Mouse (Mus musculus) skeletal muscle tissue, postnatal 0 days (tissue): ENCODE results near the gene Mfsd7a. TPM values are rescaled to one million over a fixed set of nuclear protein-coding genes. Genes with fewer than 3 reads are reported as not detected.

Experiments
- polyA plus RNA-seq: library from polyadenylated mRNA; unstranded; fragments of >200 nt; fragmentation: Nextera tagmentation; extraction: Ambion mirVana; gene quantifications from 2 replicates; pipeline ENCODE4 v1.2.1, GENCODE M21; 2015

Gene Mfsd7a
- polyA plus RNA-seq, result 1.2 and 1.3 TPM in 2 replicates

DNA sequence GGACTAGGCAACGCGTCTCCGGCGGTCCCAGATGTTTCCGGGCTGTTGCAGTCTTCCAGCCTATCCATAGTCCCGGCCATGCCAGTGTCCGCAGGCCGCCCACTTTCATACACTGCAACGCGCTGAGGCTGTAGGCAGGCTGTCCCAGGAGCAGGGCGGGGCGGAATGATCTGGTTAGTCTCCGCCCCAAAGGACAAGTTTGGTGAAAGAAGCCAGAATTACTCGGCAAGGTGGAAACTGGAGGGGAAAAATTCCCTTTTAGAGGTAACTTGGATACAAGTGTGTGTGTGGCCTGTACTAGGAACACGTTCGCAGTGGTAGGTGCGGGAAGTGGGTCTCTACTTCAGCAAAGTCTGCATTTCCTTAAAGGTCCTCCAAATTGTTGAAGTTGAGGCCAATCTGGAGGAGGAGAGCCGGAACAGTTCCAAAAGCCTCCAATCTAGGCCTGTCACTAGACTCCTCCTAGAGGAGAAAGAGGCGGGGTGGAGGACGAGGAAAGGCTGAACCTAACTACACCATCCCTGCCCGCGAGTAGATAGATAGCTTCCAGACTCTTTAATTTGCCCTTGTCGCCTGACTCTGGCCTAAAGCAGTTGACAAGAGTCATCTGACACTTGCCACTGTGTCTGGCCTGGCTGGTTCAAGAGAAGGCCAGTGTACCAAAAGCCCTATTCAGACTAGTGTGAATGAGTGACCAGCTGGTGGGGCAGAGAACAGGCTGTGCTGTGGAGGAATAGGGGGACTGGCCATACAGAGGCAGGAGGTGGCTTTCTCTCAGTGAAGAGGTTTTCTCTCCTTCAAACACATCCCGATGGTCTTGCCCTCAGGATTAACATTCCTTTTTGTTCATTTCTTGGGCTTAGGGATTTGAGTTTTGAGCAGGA lies at the start of gene Mfsd7a:
Mfsd7a (minus strand) TSS at position 107 of the 884 bp plus-strand sequence.

GRCm38 (mm10) chr5:108461082-108462065 lies 12.7 kb upstream of the Mfsd7a start, which contains the start of gene Pcgf3:
Gene Pcgf3, plus strand, starts transcription at chr5:108461232.

GRCm38 (mm10) chr5:108433804-108434587 lies 14.7 kb downstream of the Mfsd7a start, which contains the start of gene Atp5k:
Gene Atp5k, minus strand, starts transcription at chr5:108434448.

Other genes with a start within 250 kb of the Mfsd7a start
- gene Dr1, start 180.0 kb downstream of the Mfsd7a start, polyA plus RNA-seq, result 23.3 and 24.1 TPM in 2 replicates
- gene Pigg, start 136.3 kb downstream of the Mfsd7a start, polyA plus RNA-seq, result 3.2 and 3.5 TPM in 2 replicates
- 0.07 TPM in 1 of 2 replicates, not detected in the other for gene Gm42517, start 81.0 kb downstream of the Mfsd7a start, polyA plus RNA-seq
- gene Pde6b, start 60.5 kb downstream of the Mfsd7a start, polyA plus RNA-seq, result 0.15 TPM in 1 of 2 replicates, not detected in the other
- 1,042 and 1,105 TPM in 2 replicates for gene Atp5k, start 14.4 kb downstream of the Mfsd7a start, polyA plus RNA-seq
- gene Pcgf3, start 12.3 kb upstream of the Mfsd7a start, polyA plus RNA-seq, result 18.0 and 22.5 TPM in 2 replicates
- 0.11 and 0.21 TPM in 2 replicates for gene Cplx1, start 101.1 kb upstream of the Mfsd7a start, polyA plus RNA-seq
- 16.2 and 16.5 TPM in 2 replicates for gene Gak, start 180.9 kb upstream of the Mfsd7a start, polyA plus RNA-seq
- 14.6 and 15.1 TPM in 2 replicates for gene Tmem175, start 180.9 kb upstream of the Mfsd7a start, polyA plus RNA-seq
- 13.5 and 15.5 TPM in 2 replicates for gene Idua, start 211.4 kb upstream of the Mfsd7a start, polyA plus RNA-seq
- 2.9 and 3.0 TPM in 2 replicates for gene Dgkq, start 220.8 kb upstream of the Mfsd7a start, polyA plus RNA-seq
- gene Slc26a1, start 226.7 kb upstream of the Mfsd7a start, polyA plus RNA-seq, result 0.15 and 0.21 TPM in 2 replicates
- gene Fgfrl1, start 243.5 kb upstream of the Mfsd7a start, polyA plus RNA-seq, result 117 and 158 TPM in 2 replicates